Mouse (Mus musculus): ENCODE results near the gene Zmynd19.

DNA sequence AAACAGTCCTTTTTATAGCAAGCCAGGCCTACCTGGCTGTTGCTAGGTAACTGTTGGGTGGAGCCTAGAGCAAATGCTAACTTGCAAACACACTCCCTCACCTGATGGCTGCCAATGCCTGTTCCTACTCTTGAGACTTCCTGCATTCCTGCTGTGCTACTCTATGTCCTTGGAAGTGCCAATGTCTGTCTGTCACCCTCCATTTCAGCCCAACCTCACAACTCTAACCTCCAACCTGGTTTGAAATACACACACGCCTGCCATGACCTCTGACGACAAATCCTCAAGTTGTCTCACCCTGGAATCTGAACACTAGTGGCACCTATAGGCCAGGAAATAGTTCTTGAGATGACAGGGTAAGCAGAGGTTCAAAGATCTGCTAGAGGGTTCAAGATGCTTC, 20.5 kb upstream of the Zmynd19 start:
- no peak for TF ChIP-seq POLR2A (IDR thresholded peaks at IDR 0.05; ENCODE audit: low read depth, low read length)
- no peak for TF ChIP-seq CTCF (IDR thresholded peaks at IDR 0.05; ENCODE audit: extremely low read depth, insufficient read length, insufficient replicate concordance, low read depth, low read length)

Data from small intestine, adult 2 months (tissue).